Mouse (Mus musculus) kidney, adult 2 months (tissue): Measurements from ENCODE around the gene Mprip. TPM values are rescaled to one million over a fixed set of nuclear protein-coding genes. Genes with fewer than 3 reads are reported as not detected.

ENCODE experiments used
- DNase-seq: peaks from one replicate; pipeline ENCODE4 v3.0.0; 2021
- H3K27ac ChIP-seq: fragments of 200-500 bp; 2 replicates; pipeline ENCODE4 v1.5.1; 2012; ENCODE audit warnings: low read depth, low read length, control low read depth, inconsistent platforms; ENCODE audit not compliant: insufficient read depth
- H3K27me3 ChIP-seq: fragments of 200-500 bp; replicated peaks from 2 replicates; pipeline ENCODE4 v1.6.1; 2012; ENCODE audit warnings: mild to moderate bottlenecking, moderate library complexity, low read length, inconsistent platforms; ENCODE audit not compliant: control insufficient read depth, insufficient read depth
- H3K36me3 ChIP-seq: fragments of 200-500 bp; 2 replicates; pipeline ENCODE4 v1.6.1; 2012; ENCODE audit warnings: mild to moderate bottlenecking, moderate library complexity, low read length, inconsistent platforms; ENCODE audit not compliant: control insufficient read depth, insufficient read depth
- H3K4me1 ChIP-seq: fragments of 200-500 bp; 2 replicates; pipeline ENCODE4 v1.6.1; 2011; ENCODE audit warnings: low read length; ENCODE audit not compliant: control insufficient read depth, insufficient read depth
- H3K4me3 ChIP-seq: fragments of 200-500 bp; 2 replicates; pipeline ENCODE4 v1.5.1; 2011; ENCODE audit warnings: mild to moderate bottlenecking, low read depth, low read length, control low read depth; ENCODE audit not compliant: insufficient read depth
- CTCF ChIP-seq: fragments of 200-500 bp; conservative IDR thresholded peaks from 2 replicates; pipeline ENCODE4 v1.5.1; 2011; ENCODE audit warnings: low read depth, mild to moderate bottlenecking, control low read depth, low read length, moderate library complexity, mixed read lengths; ENCODE audit not compliant: insufficient read depth, insufficient read length
- POLR2A ChIP-seq: fragments of 200-500 bp; IDR thresholded peaks from one replicate; pipeline ENCODE4 v1.6.1; 2011; ENCODE audit warnings: low read depth, low read length, control low read depth
- WGBS: fragments of 180-500 bp; shearing (Covaris S2); methylation state at CpG from one replicate; pipeline ENCODE4 v1.1.7; 2018; 5-methylcytosine and 5-hydroxymethylcytosine counted together
- polyA plus RNA-seq: library from polyadenylated mRNA; depleted of rRNA; stranded (reverse); fragments of >200 nt; gene quantifications from 2 replicates; pipeline ENCODE4 v1.2.3, GENCODE M21; 2012

Gene Mprip
- polyA plus RNA-seq, 1 experiment = 115 TPM

DNA sequence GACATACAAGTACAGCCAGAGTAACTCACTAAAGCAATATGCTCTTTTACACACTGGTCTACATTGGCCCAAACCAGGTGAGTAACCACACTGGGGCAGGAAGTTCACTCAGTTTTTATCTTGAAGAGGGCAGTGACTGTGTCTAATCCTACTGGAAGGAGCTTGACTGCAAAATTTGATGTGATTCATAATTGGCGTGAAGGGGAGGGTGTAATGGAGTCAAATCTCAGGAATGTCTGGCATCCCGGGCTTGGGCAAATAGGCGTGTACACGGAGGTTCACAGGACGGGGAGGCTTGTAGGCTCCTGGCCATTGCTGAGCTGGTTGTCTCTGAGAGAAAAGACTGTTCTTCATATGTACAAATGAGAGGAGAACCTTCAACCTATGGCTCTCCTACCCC is 5.8 kb upstream of the Mprip start:
- Histone ChIP-seq H3K4me3 (no peak overlapping the region), H3K27ac (peak overlapping the region; percentile 41), H3K27me3 (no peaks in the 10 kb centered on the region), H3K4me1 (peaks cover 6% of the 10 kb centered on the region), H3K36me3 (no peaks in the 10 kb centered on the region)
- WGBS = 52% methylated on average over 5 of the region's 5 CpGs
- DNase-seq = peak; percentile 43
- TF ChIP-seq POLR2A (no peak), CTCF (no peak)

GRCm38 (mm10) chr11:59656016-59656415 is 5.1 kb upstream of the Mprip start:
- no peak for TF ChIP-seq CTCF
- TF ChIP-seq POLR2A = no peak
- WGBS = 51% methylated on average over 7 of the region's 7 CpGs
- Histone ChIP-seq H3K27me3 (no peaks in the 10 kb centered on the region), H3K36me3 (no peaks in the 10 kb centered on the region), H3K4me1 (peaks cover 6% of the 10 kb centered on the region), H3K4me3 (no peak overlapping the region), H3K27ac (peak overlapping the region; percentile 41)
- peak; percentile 44 for DNase-seq

GRCm38 (mm10) chr11:59661601-59662248 is 620 bp downstream of the Mprip start:
- 1% methylated on average over 28 of the region's 28 CpGs for WGBS

GRCm38 (mm10) chr11:59662249-59662788 is 1.2 kb downstream of the Mprip start:
- WGBS = 2% methylated on average over 80 of the region's 82 CpGs
- peaks cover 20% of the 10 kb centered on the region; the same call in 1 of the 2 replicates for H3K4me1 ChIP-seq
- DNase-seq = peak; percentile 99
- no peaks in the 10 kb centered on the region for H3K27me3 ChIP-seq
- TF ChIP-seq POLR2A = peak; percentile 65
- no peak for TF ChIP-seq CTCF
- H3K4me3 ChIP-seq = peak overlapping the region; percentile 91
- peak overlapping the region; percentile 99 for H3K27ac ChIP-seq
- no peaks in the 10 kb centered on the region for H3K36me3 ChIP-seq

More at GRCm38 (mm10) chr11:59661601-59662248, 620 bp downstream of the Mprip start:
- peaks cover 20% of the 10 kb centered on the region; the same call in 1 of the 2 replicates for H3K4me1 ChIP-seq
- no peak for TF ChIP-seq CTCF
- no peak for TF ChIP-seq POLR2A
- no peaks in the 10 kb centered on the region for H3K27me3 ChIP-seq
- H3K4me3 ChIP-seq = peak overlapping the region; percentile 81
- H3K36me3 ChIP-seq = no peaks in the 10 kb centered on the region
- peak; percentile 57 for DNase-seq
- peak overlapping the region; percentile 99 for H3K27ac ChIP-seq

- WGBS = 2% methylated on average over 30 of the region's 30 CpGs
- Histone ChIP-seq H3K36me3 (no peaks in the 10 kb centered on the region), H3K4me3 (peak overlapping the region; percentile 91), H3K27ac (peak overlapping the region; percentile 89), H3K4me1 (peaks cover 20% of the 10 kb centered on the region; the same call in 1 of the 2 replicates), H3K27me3 (no peaks in the 10 kb centered on the region)
- no peak for TF ChIP-seq CTCF
- TF ChIP-seq POLR2A = no peak
- DNase-seq = peak; percentile 19
These were observed 2.0 kb downstream of the Mprip start for GRCm38 (mm10) chr11:59662877-59663775.

DNA sequence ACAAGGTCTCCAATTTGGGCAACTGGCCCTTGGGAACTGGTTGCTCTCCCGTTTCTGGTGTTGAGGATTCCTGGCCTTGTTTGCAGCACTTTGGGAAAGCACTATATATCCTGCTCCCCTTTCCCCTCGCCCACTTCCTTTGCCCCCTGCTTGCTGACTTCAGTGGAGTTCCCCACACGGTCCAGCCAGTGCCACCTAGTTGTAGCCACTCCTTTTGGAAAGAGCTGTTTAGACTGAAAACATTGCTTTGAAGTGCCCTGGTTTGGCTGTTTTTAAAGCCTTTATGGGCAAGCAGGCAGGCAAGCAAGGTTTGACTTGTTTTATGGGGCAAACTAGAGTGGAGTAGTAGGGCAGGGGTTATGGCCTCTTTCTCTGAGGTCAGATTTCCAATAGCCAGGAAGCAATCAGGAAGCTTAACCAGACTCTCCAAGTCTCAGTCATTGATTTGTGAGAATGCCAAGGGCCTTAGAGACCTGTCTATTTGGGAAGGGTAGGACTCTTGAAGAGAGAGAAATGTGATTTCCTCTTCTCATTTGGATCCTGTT is 2.7 kb downstream of the Mprip start:
- TF ChIP-seq CTCF (no peak), POLR2A (no peak)
- WGBS = 11% methylated on average over 3 of the region's 3 CpGs
- Histone ChIP-seq H3K4me1 (peaks cover 20% of the 10 kb centered on the region; the same call in 1 of the 2 replicates), H3K27ac (peak overlapping the region; percentile 89), H3K27me3 (no peaks in the 10 kb centered on the region), H3K36me3 (no peaks in the 10 kb centered on the region), H3K4me3 (peak overlapping the region; percentile 91)
- DNase-seq = peak; percentile 39
